Mouse (Mus musculus): ENCODE data around the gene A330070K13Rik. TPM values are rescaled to one million over a fixed set of nuclear protein-coding genes. Genes with fewer than 3 reads are reported as not detected.

A330070K13Rik gene
- not detected in 2 replicates for polyA plus RNA-seq (2014; fragmentation: Nextera tagmentation; extraction: Ambion mirVana)

- Histone ChIP-seq H3K9ac (ENCODE audit: low read length) (no peak within 1 kb of the TSS), H3K27ac (replicated peaks; ENCODE audit: low read depth, low read length) (no peak within 1 kb of the TSS), H3K4me1 (ENCODE audit: control insufficient read depth, insufficient read depth, low read length) (0 out of 2 replicates have a peak, but pooled peaks cover 7% of the 10 kb centered on the region), H3K9me3 (ENCODE audit: control insufficient read depth, low read length) (no peaks in the 10 kb centered on the region), H3K36me3 (ENCODE audit: control insufficient read depth, insufficient read depth, low read length) (no peaks in the 10 kb centered on the region), H3K27me3 (ENCODE audit: control insufficient read depth, insufficient read depth, low read length) (no peaks in the 10 kb centered on the region), H3K4me2 (ENCODE audit: low read depth, severe bottlenecking) (peak within 1 kb of the TSS; percentile 30; the same call in 1 of the 2 replicates), H3K4me3 (ENCODE audit: low read depth, low read length) (no peak within 1 kb of the TSS)
- no peak for ATAC-seq (ENCODE audit: insufficient number of reproducible peaks, low FRiP score, low TSS enrichment, low read depth)
- 15% methylated on average over 13 of the region's 13 CpGs for WGBS
- peak; percentile 28 for DNase-seq (ENCODE audit: low spot score)
Observed at GRCm38 (mm10) chr5:130384222-130384912, at the start of gene A330070K13Rik. TSS of gene A330070K13Rik (minus strand) at chr5:130384631.

DNA sequence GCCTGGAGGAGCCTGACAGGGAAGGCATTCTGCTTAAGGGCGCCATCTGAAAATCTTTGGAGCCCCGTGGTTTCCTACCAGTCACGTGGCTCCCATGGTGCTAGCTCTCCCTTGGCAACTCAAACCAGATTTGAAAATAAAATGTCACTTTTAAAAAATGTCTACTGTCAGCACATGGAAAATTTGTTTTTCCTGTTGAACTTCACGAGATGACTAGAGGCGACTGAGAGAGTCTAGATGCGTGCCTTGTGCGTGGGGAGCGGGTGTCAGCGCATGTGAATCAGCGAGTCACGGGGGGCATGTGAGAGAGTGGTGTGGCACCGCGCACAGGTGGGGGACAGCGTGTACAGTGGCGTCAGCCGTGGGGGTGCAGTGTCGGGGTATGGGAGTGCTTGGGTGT, 27.1 kb upstream of the A330070K13Rik start:
- Histone ChIP-seq H3K4me2 (ENCODE audit: low read depth, severe bottlenecking) (no peak overlapping the region), H3K36me3 (ENCODE audit: control insufficient read depth, insufficient read depth, low read length) (no peaks in the 10 kb centered on the region), H3K9ac (ENCODE audit: low read length) (no peak overlapping the region), H3K9me3 (ENCODE audit: control insufficient read depth, low read length) (no peaks in the 10 kb centered on the region), H3K4me3 (ENCODE audit: low read depth, low read length) (no peak overlapping the region), H3K4me1 (ENCODE audit: control insufficient read depth, insufficient read depth, low read length) (no peaks in the 10 kb centered on the region), H3K27me3 (ENCODE audit: control insufficient read depth, insufficient read depth, low read length) (no peaks in the 10 kb centered on the region), H3K27ac (replicated peaks; ENCODE audit: low read depth, low read length) (no peak overlapping the region)
- 91% methylated on average over 17 of the region's 17 CpGs for WGBS
- no peak for ATAC-seq (ENCODE audit: insufficient number of reproducible peaks, low FRiP score, low TSS enrichment, low read depth)
- DNase-seq (ENCODE audit: low spot score), result no peak

GRCm38 (mm10) chr5:130409706-130410105, 25.3 kb upstream of the A330070K13Rik start:
- Histone ChIP-seq H3K27ac (replicated peaks; ENCODE audit: low read depth, low read length) (no peak overlapping the region), H3K4me1 (ENCODE audit: control insufficient read depth, insufficient read depth, low read length) (no peaks in the 10 kb centered on the region), H3K9ac (ENCODE audit: low read length) (no peak overlapping the region), H3K27me3 (ENCODE audit: control insufficient read depth, insufficient read depth, low read length) (no peaks in the 10 kb centered on the region), H3K4me3 (ENCODE audit: low read depth, low read length) (no peak overlapping the region), H3K9me3 (ENCODE audit: control insufficient read depth, low read length) (no peaks in the 10 kb centered on the region), H3K4me2 (ENCODE audit: low read depth, severe bottlenecking) (no peak overlapping the region), H3K36me3 (ENCODE audit: control insufficient read depth, insufficient read depth, low read length) (no peaks in the 10 kb centered on the region)
- ATAC-seq (ENCODE audit: insufficient number of reproducible peaks, low FRiP score, low TSS enrichment, low read depth) (no peak), DNase-seq (ENCODE audit: low spot score) (no peak)
- WGBS, result 95% methylated on average over 6 of the region's 6 CpGs

DNA sequence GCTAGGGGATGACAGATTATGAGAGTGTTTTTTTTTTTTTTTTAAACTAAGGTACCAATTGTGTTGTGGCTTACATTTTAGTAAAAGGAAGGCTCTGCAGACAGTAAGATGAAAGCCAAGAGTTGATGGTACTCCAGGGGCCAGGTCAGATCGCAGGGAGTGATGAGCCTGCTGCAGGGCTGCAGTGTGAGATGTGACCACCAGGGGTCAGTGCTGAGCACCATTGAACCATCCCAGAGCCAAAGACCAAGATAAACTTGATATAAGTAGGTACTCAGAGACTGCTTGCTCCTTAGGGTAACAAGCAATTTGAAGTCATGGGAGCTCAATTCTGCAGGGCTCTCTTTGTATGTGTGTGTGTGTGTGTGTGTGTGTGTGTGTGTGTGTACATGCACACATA, 20.8 kb upstream of the A330070K13Rik start:
- Histone ChIP-seq H3K4me3 (ENCODE audit: low read depth, low read length) (no peak overlapping the region), H3K36me3 (ENCODE audit: control insufficient read depth, insufficient read depth, low read length) (no peaks in the 10 kb centered on the region), H3K9me3 (ENCODE audit: control insufficient read depth, low read length) (no peaks in the 10 kb centered on the region; the same call in 1 of the 2 replicates), H3K9ac (ENCODE audit: low read length) (no peak overlapping the region), H3K4me1 (ENCODE audit: control insufficient read depth, insufficient read depth, low read length) (no peaks in the 10 kb centered on the region), H3K27me3 (ENCODE audit: control insufficient read depth, insufficient read depth, low read length) (no peaks in the 10 kb centered on the region), H3K27ac (replicated peaks; ENCODE audit: low read depth, low read length) (no peak overlapping the region), H3K4me2 (ENCODE audit: low read depth, severe bottlenecking) (no peak overlapping the region)
- WGBS, result 48% methylated on average over 1 of the region's 1 CpGs
- peak; percentile 75 for DNase-seq (ENCODE audit: low spot score)
- ATAC-seq (ENCODE audit: insufficient number of reproducible peaks, low FRiP score, low TSS enrichment, low read depth), result no peak

GRCm38 (mm10) chr5:130400136-130400917, 15.9 kb upstream of the A330070K13Rik start:
- Histone ChIP-seq H3K9me3 (ENCODE audit: control insufficient read depth, low read length) (no peaks in the 10 kb centered on the region; the same call in 1 of the 2 replicates), H3K4me1 (ENCODE audit: control insufficient read depth, insufficient read depth, low read length) (no peaks in the 10 kb centered on the region), H3K27me3 (ENCODE audit: control insufficient read depth, insufficient read depth, low read length) (no peaks in the 10 kb centered on the region), H3K4me3 (ENCODE audit: low read depth, low read length) (no peak overlapping the region), H3K9ac (ENCODE audit: low read length) (no peak overlapping the region), H3K27ac (replicated peaks; ENCODE audit: low read depth, low read length) (no peak overlapping the region), H3K36me3 (ENCODE audit: control insufficient read depth, insufficient read depth, low read length) (no peaks in the 10 kb centered on the region), H3K4me2 (ENCODE audit: low read depth, severe bottlenecking) (no peak overlapping the region)
- ATAC-seq (ENCODE audit: insufficient number of reproducible peaks, low FRiP score, low TSS enrichment, low read depth), result no peak
- DNase-seq (ENCODE audit: low spot score), result no peak
- WGBS, result 89% methylated on average over 8 of the region's 8 CpGs

- H3K9ac ChIP-seq (ENCODE audit: low read length), result no peak overlapping the region
- no peak overlapping the region for H3K27ac ChIP-seq (replicated peaks; ENCODE audit: low read depth, low read length)
- no peak overlapping the region for H3K4me3 ChIP-seq (ENCODE audit: low read depth, low read length)
- H3K4me1 ChIP-seq (ENCODE audit: control insufficient read depth, insufficient read depth, low read length), result no peaks in the 10 kb centered on the region
- no peak for DNase-seq (ENCODE audit: low spot score)
- H3K36me3 ChIP-seq (ENCODE audit: control insufficient read depth, insufficient read depth, low read length), result no peaks in the 10 kb centered on the region
- no peaks in the 10 kb centered on the region for H3K9me3 ChIP-seq (ENCODE audit: control insufficient read depth, low read length)
- no peak for ATAC-seq (ENCODE audit: insufficient number of reproducible peaks, low FRiP score, low TSS enrichment, low read depth)
- WGBS, result 72% methylated on average over 6 of the region's 6 CpGs
- no peak overlapping the region for H3K4me2 ChIP-seq (ENCODE audit: low read depth, severe bottlenecking)
- no peaks in the 10 kb centered on the region for H3K27me3 ChIP-seq (ENCODE audit: control insufficient read depth, insufficient read depth, low read length)
Observed at GRCm38 (mm10) chr5:130395142-130395541, 10.7 kb upstream of the A330070K13Rik start.

DNA sequence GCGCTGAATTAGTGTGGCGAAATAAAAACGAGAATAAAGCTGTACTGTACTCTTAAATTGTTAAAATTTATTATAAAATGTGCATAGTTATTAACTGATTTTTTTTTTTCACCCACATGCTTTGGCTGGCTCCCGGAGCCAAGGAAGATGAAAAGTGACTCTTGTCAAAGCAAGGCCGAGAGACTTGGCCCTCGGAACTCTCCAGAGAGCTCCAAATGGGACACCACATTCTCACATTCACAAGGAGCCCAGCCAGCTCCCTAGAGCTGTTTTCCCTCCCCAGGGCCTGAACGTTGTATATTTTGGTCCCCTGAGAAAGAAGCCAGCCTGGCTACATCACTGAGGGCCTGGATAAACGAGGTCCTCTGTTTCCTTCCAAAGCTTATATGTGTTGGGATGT, 10.0 kb upstream of the A330070K13Rik start:
- ATAC-seq (ENCODE audit: insufficient number of reproducible peaks, low FRiP score, low TSS enrichment, low read depth) (no peak), DNase-seq (ENCODE audit: low spot score) (no peak)
- no peaks in the 10 kb centered on the region for H3K9me3 ChIP-seq (ENCODE audit: control insufficient read depth, low read length)
- WGBS, result 85% methylated on average over 8 of the region's 8 CpGs
- H3K27me3 ChIP-seq (ENCODE audit: control insufficient read depth, insufficient read depth, low read length), result no peaks in the 10 kb centered on the region
- no peak overlapping the region for H3K27ac ChIP-seq (replicated peaks; ENCODE audit: low read depth, low read length)
- no peak overlapping the region for H3K9ac ChIP-seq (ENCODE audit: low read length)
- no peaks in the 10 kb centered on the region for H3K36me3 ChIP-seq (ENCODE audit: control insufficient read depth, insufficient read depth, low read length)
- H3K4me3 ChIP-seq (ENCODE audit: low read depth, low read length), result no peak overlapping the region
- H3K4me1 ChIP-seq (ENCODE audit: control insufficient read depth, insufficient read depth, low read length), result no peaks in the 10 kb centered on the region
- no peak overlapping the region for H3K4me2 ChIP-seq (ENCODE audit: low read depth, severe bottlenecking)

GRCm38 (mm10) chr5:130393618-130394355, 9.4 kb upstream of the A330070K13Rik start:
- Histone ChIP-seq H3K4me3 (ENCODE audit: low read depth, low read length) (no peak overlapping the region), H3K9ac (ENCODE audit: low read length) (no peak overlapping the region), H3K27ac (replicated peaks; ENCODE audit: low read depth, low read length) (no peak overlapping the region), H3K4me2 (ENCODE audit: low read depth, severe bottlenecking) (no peak overlapping the region), H3K27me3 (ENCODE audit: control insufficient read depth, insufficient read depth, low read length) (no peaks in the 10 kb centered on the region), H3K9me3 (ENCODE audit: control insufficient read depth, low read length) (no peaks in the 10 kb centered on the region), H3K36me3 (ENCODE audit: control insufficient read depth, insufficient read depth, low read length) (no peaks in the 10 kb centered on the region), H3K4me1 (ENCODE audit: control insufficient read depth, insufficient read depth, low read length) (no peaks in the 10 kb centered on the region)
- no peak for DNase-seq (ENCODE audit: low spot score)
- ATAC-seq (ENCODE audit: insufficient number of reproducible peaks, low FRiP score, low TSS enrichment, low read depth), result no peak
- 68% methylated on average over 8 of the region's 8 CpGs for WGBS
